Comparison of ENCODE assay signal across 26 mouse cellular contexts in genomic region chr2:38874544-38875108, GRCm38 (mm10). TPM values are rescaled to one million over a fixed set of nuclear protein-coding genes. Genes with fewer than 3 reads are reported as not detected.
DNase-seq lines count a peak whose midpoint lies in the region; ATAC-seq lines count a peak whose summit lies in the region.
"Had no signal": no experiment of that assay in that cellular context is flagged by ENCODE, and none has a peak within 500 bp of the region (broad histone marks: within the 10 kb centered on the region; RNA-seq: fewer than 3 reads in every experiment).

No protein-coding gene starts in this region.

- H3K4me3 ChIP-seq in liver, embryonic 15.5 days (replicated peaks) = no peak overlapping the region
- H3K4me3 ChIP-seq in forebrain, embryonic 16.5 days (replicated peaks; ENCODE audit: low read length) = no peak overlapping the region
- H3K4me3 ChIP-seq: erythroblast, embryonic 14.5 days; forebrain, embryonic 13.5 days; heart, embryonic 13.5 days; hindbrain, embryonic 15.5 days; intestine, embryonic 15.5 days; limb, embryonic 10.5 days; midbrain, embryonic 10.5 days had no signal

- DNase-seq in adrenal gland, adult 2 months = peak; percentile 8
- DNase-seq in adrenal gland, postnatal 36 days = no peak
- DNase-seq in Muller cell, postnatal 12 days (ENCODE audit: inconsistent ontology term) = peak; percentile 49
- peak; percentile 72 for DNase-seq in embryo, embryonic 10 days (ENCODE audit: low spot score)
- no peak for DNase-seq in adrenal gland, adult 8-10 months
- DNase-seq in left cerebral cortex, adult 11 months (ENCODE audit: low spot score) = no peak
- DNase-seq: adrenal gland, postnatal 14 days; cerebellum, adult 11-12 months; cerebellum, postnatal 25 days; gastrocnemius, postnatal 10 days; heart, adult 11 months; heart, postnatal 36 days; kidney, postnatal 10 days; lung, adult 2 months; thymus, postnatal 14 days had no signal

- no peaks in the 10 kb centered on the region for H3K4me1 ChIP-seq in liver, embryonic 15.5 days (replicated peaks)
- no peaks in the 10 kb centered on the region for H3K4me1 ChIP-seq in forebrain, embryonic 16.5 days (replicated peaks; ENCODE audit: control insufficient read depth, insufficient read depth, low read length)
- H3K4me1 ChIP-seq: forebrain, embryonic 13.5 days; heart, embryonic 13.5 days; hindbrain, embryonic 15.5 days; intestine, embryonic 15.5 days; limb, embryonic 10.5 days had no signal

- no peaks in the 10 kb centered on the region for H3K27me3 ChIP-seq in liver, embryonic 15.5 days
- no peaks in the 10 kb centered on the region for H3K27me3 ChIP-seq in forebrain, embryonic 16.5 days (replicated peaks; ENCODE audit: control insufficient read depth, insufficient read depth, low read length)
- H3K27me3 ChIP-seq: forebrain, embryonic 13.5 days; heart, embryonic 13.5 days; hindbrain, embryonic 15.5 days; intestine, embryonic 15.5 days had no signal

- ATAC-seq in liver, embryonic 15.5 days (ENCODE audit: insufficient read depth) = peak; percentile 42; the same call in 1 of the 2 replicates
- ATAC-seq in forebrain, embryonic 16.5 days = no peak
- ATAC-seq: forebrain, embryonic 13.5 days; intestine, embryonic 15.5 days had no signal

- H3K9ac ChIP-seq in liver, embryonic 15.5 days = no peak overlapping the region
- H3K9ac ChIP-seq in forebrain, embryonic 16.5 days (replicated peaks; ENCODE audit: low read depth, low read length) = no peak overlapping the region
- H3K9ac ChIP-seq: forebrain, embryonic 13.5 days; heart, embryonic 13.5 days; hindbrain, embryonic 15.5 days; intestine, embryonic 15.5 days had no signal

- H3K27ac ChIP-seq in liver, embryonic 15.5 days (replicated peaks) = no peak overlapping the region
- H3K27ac ChIP-seq in forebrain, embryonic 16.5 days (ENCODE audit: low read length) = no peak overlapping the region
- H3K27ac ChIP-seq: forebrain, embryonic 13.5 days; heart, embryonic 13.5 days; hindbrain, embryonic 15.5 days; intestine, embryonic 15.5 days; limb, embryonic 10.5 days; macrophage; midbrain, embryonic 10.5 days had no signal

- H3K36me3 ChIP-seq in liver, embryonic 15.5 days (replicated peaks) = no peaks in the 10 kb centered on the region
- H3K36me3 ChIP-seq in forebrain, embryonic 16.5 days (ENCODE audit: control insufficient read depth, insufficient read depth) = no peaks in the 10 kb centered on the region; the same call in 1 of the 2 replicates
- H3K36me3 ChIP-seq: G1E; hindbrain, embryonic 15.5 days; intestine, embryonic 15.5 days had no signal

- H3K4me2 ChIP-seq in liver, embryonic 15.5 days = no peak overlapping the region
- H3K4me2 ChIP-seq in forebrain, embryonic 16.5 days (ENCODE audit: low read length) = no peak overlapping the region
- H3K4me2 ChIP-seq: forebrain, embryonic 13.5 days; heart, embryonic 13.5 days; hindbrain, embryonic 15.5 days; intestine, embryonic 15.5 days had no signal

- 56% methylated on average over 1 of the region's 1 CpGs for WGBS in liver, embryonic 15.5 days (ENCODE audit: insufficient replicate concordance)
- 83% methylated on average over 1 of the region's 1 CpGs for WGBS in forebrain, embryonic 16.5 days

- no peaks in the 10 kb centered on the region for H3K9me3 ChIP-seq in liver, embryonic 15.5 days (replicated peaks)
- H3K9me3 ChIP-seq in forebrain, embryonic 16.5 days (ENCODE audit: control insufficient read depth, low read length) = no peaks in the 10 kb centered on the region
- H3K9me3 ChIP-seq: forebrain, embryonic 13.5 days; G1E; heart, embryonic 13.5 days; hindbrain, embryonic 15.5 days; intestine, embryonic 15.5 days; limb, embryonic 10.5 days; midbrain, embryonic 10.5 days had no signal

RNA-seq across cellular contexts. Expression of gene Nr6a1, which starts 52.9 kb away (rescaled TPM):
- 1 to 10 TPM; 5.1 to 6.4 TPM for total RNA-seq in adrenal gland, adult 2 months (2021)
- 2.7 TPM in 2 replicates for polyA plus RNA-seq in adrenal gland, adult 2 months (2012; rRNA removed)
- total RNA-seq in adrenal gland, postnatal 36 days (2021) = 1 to 10 TPM; 7.1 to 8.2 TPM
- polyA plus RNA-seq in liver, embryonic 15.5 days (2015; fragmentation: Nextera tagmentation; extraction: Ambion mirVana) = 1.1 TPM in 2 replicates
- 10 to 100 TPM in 2 of 4 experiments, 1 to 10 TPM in 2; 6.6 to 15.8 (median 9.7) TPM for total RNA-seq in adrenal gland, adult 8-10 months (2022)
- polyA plus RNA-seq in forebrain, embryonic 16.5 days (2015; fragmentation: Nextera tagmentation; extraction: Ambion mirVana) = 1.1 and 1.5 TPM in 2 replicates
- polyA plus RNA-seq: erythroblast, embryonic 14.5 days had no signal

RNA-seq across cellular contexts. Expression of gene Olfml2a, which starts 57.2 kb away (rescaled TPM):
- total RNA-seq in adrenal gland, adult 2 months (2021) = 10 to 100 TPM in 1 of 2 experiments, 1 to 10 TPM in 1; 6.7 to 12.0 TPM
- polyA plus RNA-seq in adrenal gland, adult 2 months (2012; rRNA removed) = 5.9 TPM in 2 replicates
- 10 to 100 TPM in 1 of 2 experiments, 1 to 10 TPM in 1; 9.1 to 13.0 TPM for total RNA-seq in adrenal gland, postnatal 36 days (2021)
- polyA plus RNA-seq in liver, embryonic 15.5 days (2015; fragmentation: Nextera tagmentation; extraction: Ambion mirVana) = 0.10 and 0.14 TPM in 2 replicates
- total RNA-seq in adrenal gland, adult 8-10 months (2022) = 10 to 100 TPM in 2 of 4 experiments, 1 to 10 TPM in 2; 6.9 to 18.9 (median 12.6) TPM
- 2.6 and 3.0 TPM in 2 replicates for polyA plus RNA-seq in forebrain, embryonic 16.5 days (2015; fragmentation: Nextera tagmentation; extraction: Ambion mirVana)
- polyA plus RNA-seq: G1E, macrophage had no signal

Comparison
In these comparisons a context has a peak if more than half of its experiments do, and no peak if none do; other contexts are left out.
1. DNase-seq: peak in adrenal gland, adult 2 months (single experiment), Muller cell, postnatal 12 days (single experiment) and embryo, embryonic 10 days (single experiment); none in adrenal gland, postnatal 36 days (0 of 2), adrenal gland, adult 8-10 months (single experiment) and left cerebral cortex, adult 11 months (single experiment).